Mouse (Mus musculus) limb, embryonic 13.5 days (tissue): ENCODE measurements at regions not wholly inside any gene's neighbourhood (a gene's known extent, or its start where the extent isn't known, plus 50 kb on each side); places are given as distances from the start of the nearest gene placed in this dataset.

Source experiments
- ATAC-seq: fragments of 200-750 bp; cut with Nextera tagmentation; 2 replicates; pipeline ENCODE4 v1.8.0; 2017; ENCODE audit warnings: low read depth, moderate number of reproducible peaks, moderate TSS enrichment; ENCODE audit not compliant: low FRiP score
- H3K27ac ChIP-seq: fragments of 300-500 bp; sonication (generic); 2 replicates; pipeline ENCODE4 v1.5.1; 2015; ENCODE audit warnings: inconsistent platforms, mild to moderate bottlenecking, moderate library complexity
- H3K27me3 ChIP-seq: fragments of 300-500 bp; sonication (generic); 2 replicates; pipeline ENCODE4 v1.6.1; 2015; ENCODE audit warnings: mild to moderate bottlenecking, inconsistent platforms
- H3K36me3 ChIP-seq: fragments of 300-500 bp; sonication (generic); 2 replicates; pipeline ENCODE4 v1.6.1; 2015; ENCODE audit warnings: inconsistent platforms, mild to moderate bottlenecking, moderate library complexity
- H3K4me1 ChIP-seq: fragments of 300-500 bp; sonication (generic); 2 replicates; pipeline ENCODE4 v1.6.1; 2015; ENCODE audit warnings: inconsistent platforms
- H3K4me2 ChIP-seq: fragments of 300-500 bp; sonication (generic); replicated peaks from 2 replicates; pipeline ENCODE4 v1.6.1; 2015; ENCODE audit warnings: inconsistent platforms, mild to moderate bottlenecking, moderate library complexity
- H3K4me3 ChIP-seq: fragments of 300-500 bp; sonication (generic); 2 replicates; pipeline ENCODE4 v1.5.1; 2015; ENCODE audit warnings: moderate library complexity, mild to moderate bottlenecking, inconsistent platforms
- H3K9ac ChIP-seq: fragments of 300-500 bp; sonication (generic); 2 replicates; pipeline ENCODE4 v1.6.1; 2015; ENCODE audit warnings: mild to moderate bottlenecking, inconsistent platforms
- H3K9me3 ChIP-seq: fragments of 300-500 bp; sonication (generic); 2 replicates; pipeline ENCODE4 v1.6.1; 2016; ENCODE audit warnings: inconsistent platforms
- WGBS: fragments of 180-500 bp; shearing (Covaris S2); methylation state at CpG from one replicate; pipeline ENCODE4 v1.1.7; 2015; 5-methylcytosine and 5-hydroxymethylcytosine counted together

DNA sequence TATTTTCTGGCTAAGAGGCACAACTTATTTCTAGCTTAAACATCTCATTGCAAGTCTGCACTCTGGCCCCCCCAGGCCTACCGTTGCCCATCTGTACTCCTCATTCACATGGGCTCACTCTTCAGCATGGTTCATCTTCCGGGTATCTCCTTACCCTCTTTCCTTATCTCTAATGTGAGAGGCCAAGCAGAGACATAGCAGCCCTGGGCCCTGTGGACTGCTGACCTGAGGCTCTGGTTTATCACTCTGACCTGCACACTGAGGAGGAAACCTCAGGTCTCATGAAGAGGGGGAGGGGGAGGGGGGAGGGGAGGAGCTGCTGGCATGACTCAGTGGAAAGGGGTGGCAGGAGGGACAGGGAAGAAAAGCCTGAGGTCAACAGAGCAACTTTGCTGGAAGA, 162.1 kb upstream of the Lrfn2 start:
- H3K4me3 ChIP-seq = no peak overlapping the region

GRCm38 (mm10) chr17:48771721-48772320, 160.4 kb upstream of the Lrfn2 start:
- Histone ChIP-seq H3K4me2 (no peak overlapping the region), H3K4me3 (no peak overlapping the region), H3K36me3 (no peaks in the 10 kb centered on the region), H3K9me3 (no peaks in the 10 kb centered on the region), H3K27me3 (no peaks in the 10 kb centered on the region), H3K4me1 (peaks cover 24% of the 10 kb centered on the region), H3K9ac (no peak overlapping the region), H3K27ac (no peak overlapping the region)
- ATAC-seq = no peak
- WGBS = 88% methylated on average over 13 of the region's 13 CpGs

More for the DNA sequence above, 162.1 kb upstream of the Lrfn2 start:
- no peak overlapping the region for H3K27ac ChIP-seq
- no peak overlapping the region for H3K4me2 ChIP-seq
- H3K27me3 ChIP-seq = no peaks in the 10 kb centered on the region
- no peaks in the 10 kb centered on the region for H3K9me3 ChIP-seq
- peaks cover 8% of the 10 kb centered on the region for H3K4me1 ChIP-seq
- no peak for ATAC-seq
- WGBS = 84% methylated on average over 2 of the region's 2 CpGs
- no peaks in the 10 kb centered on the region for H3K36me3 ChIP-seq
- no peak overlapping the region for H3K9ac ChIP-seq

- WGBS = 27% methylated on average over 15 of the region's 15 CpGs
- ATAC-seq = no peak
- Histone ChIP-seq H3K4me3 (no peak overlapping the region), H3K27me3 (no peaks in the 10 kb centered on the region), H3K4me1 (peaks cover 24% of the 10 kb centered on the region), H3K27ac (no peak overlapping the region), H3K36me3 (no peaks in the 10 kb centered on the region), H3K9ac (no peak overlapping the region), H3K4me2 (no peak overlapping the region), H3K9me3 (no peaks in the 10 kb centered on the region)
Measured at GRCm38 (mm10) chr17:48774172-48774890, 157.8 kb upstream of the Lrfn2 start.

DNA sequence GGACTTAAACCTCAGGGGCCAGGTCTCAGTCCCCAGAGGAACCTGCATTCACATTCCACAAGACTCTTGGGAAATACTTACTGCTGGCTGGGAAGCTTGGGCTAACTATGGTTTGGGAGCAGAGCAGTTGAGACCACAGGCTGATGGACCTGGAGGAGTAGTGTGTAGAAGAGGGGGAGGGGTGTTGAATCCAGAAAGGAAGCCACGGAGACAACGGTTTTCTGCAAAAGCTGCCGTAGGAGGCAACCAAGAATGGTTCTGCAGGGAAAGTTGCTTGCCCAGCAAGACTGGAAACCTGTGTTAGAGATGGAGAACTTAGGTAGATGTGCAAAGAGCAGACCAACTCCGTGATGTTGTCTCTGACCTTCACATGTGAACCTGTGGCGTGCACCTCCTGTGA, 156.7 kb upstream of the Lrfn2 start:
- H3K9ac ChIP-seq = no peak overlapping the region
- WGBS = 84% methylated on average over 5 of the region's 5 CpGs
- ATAC-seq = no peak
- H3K36me3 ChIP-seq = no peaks in the 10 kb centered on the region
- no peak overlapping the region for H3K4me2 ChIP-seq
- no peaks in the 10 kb centered on the region for H3K9me3 ChIP-seq
- H3K27ac ChIP-seq = no peak overlapping the region
- H3K4me1 ChIP-seq = peaks cover 24% of the 10 kb centered on the region
- no peaks in the 10 kb centered on the region for H3K27me3 ChIP-seq
- no peak overlapping the region for H3K4me3 ChIP-seq

DNA sequence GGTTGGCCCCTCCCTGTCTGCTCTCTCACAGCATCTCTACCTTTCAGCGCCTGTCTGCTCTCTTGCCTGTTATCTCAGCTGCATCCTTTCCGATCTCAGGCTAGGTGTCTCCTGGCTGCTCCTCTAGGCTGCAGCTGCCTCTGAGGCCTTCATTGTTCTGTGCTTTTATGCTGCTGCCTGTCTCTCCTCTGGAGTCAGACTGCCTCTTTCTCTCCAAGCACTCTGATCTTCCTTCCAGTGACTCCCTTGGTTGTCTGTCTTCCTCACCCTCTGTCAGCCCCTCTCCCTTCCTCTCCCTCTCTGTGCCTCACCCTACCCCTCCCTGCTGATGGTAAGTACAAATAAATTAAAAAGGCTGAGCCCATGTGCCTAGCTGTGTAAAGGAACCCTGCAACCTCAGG, 155.7 kb upstream of the Lrfn2 start:
- no peaks in the 10 kb centered on the region for H3K9me3 ChIP-seq
- no peak overlapping the region for H3K4me3 ChIP-seq
- H3K27ac ChIP-seq = peak overlapping the region; percentile 39; the same call in 1 of the 2 replicates
- H3K4me1 ChIP-seq = peaks cover 24% of the 10 kb centered on the region
- 21% methylated on average over 2 of the region's 2 CpGs for WGBS
- no peaks in the 10 kb centered on the region for H3K27me3 ChIP-seq
- H3K36me3 ChIP-seq = no peaks in the 10 kb centered on the region
- no peak overlapping the region for H3K4me2 ChIP-seq
- no peak for ATAC-seq
- H3K9ac ChIP-seq = no peak overlapping the region

GRCm38 (mm10) chr17:48780217-48780616, 152.0 kb upstream of the Lrfn2 start:
- H3K9ac ChIP-seq = no peak overlapping the region
- no peak overlapping the region for H3K4me2 ChIP-seq
- H3K27ac ChIP-seq = no peak overlapping the region
- no peak overlapping the region for H3K4me3 ChIP-seq
- ATAC-seq = no peak
- 97% methylated on average over 7 of the region's 7 CpGs for WGBS
- no peaks in the 10 kb centered on the region for H3K9me3 ChIP-seq
- H3K4me1 ChIP-seq = peaks cover 16% of the 10 kb centered on the region
- no peaks in the 10 kb centered on the region for H3K36me3 ChIP-seq
- no peaks in the 10 kb centered on the region for H3K27me3 ChIP-seq

- no peaks in the 10 kb centered on the region for H3K9me3 ChIP-seq
- WGBS = 63% methylated on average over 5 of the region's 5 CpGs
- no peak overlapping the region for H3K4me3 ChIP-seq
- no peak for ATAC-seq
- no peaks in the 10 kb centered on the region for H3K27me3 ChIP-seq
- no peaks in the 10 kb centered on the region for H3K4me1 ChIP-seq
- no peak overlapping the region for H3K9ac ChIP-seq
- no peak overlapping the region for H3K27ac ChIP-seq
- no peak overlapping the region for H3K4me2 ChIP-seq
- no peaks in the 10 kb centered on the region for H3K36me3 ChIP-seq
Measured at GRCm38 (mm10) chr17:48784417-48784816, 147.8 kb upstream of the Lrfn2 start.

DNA sequence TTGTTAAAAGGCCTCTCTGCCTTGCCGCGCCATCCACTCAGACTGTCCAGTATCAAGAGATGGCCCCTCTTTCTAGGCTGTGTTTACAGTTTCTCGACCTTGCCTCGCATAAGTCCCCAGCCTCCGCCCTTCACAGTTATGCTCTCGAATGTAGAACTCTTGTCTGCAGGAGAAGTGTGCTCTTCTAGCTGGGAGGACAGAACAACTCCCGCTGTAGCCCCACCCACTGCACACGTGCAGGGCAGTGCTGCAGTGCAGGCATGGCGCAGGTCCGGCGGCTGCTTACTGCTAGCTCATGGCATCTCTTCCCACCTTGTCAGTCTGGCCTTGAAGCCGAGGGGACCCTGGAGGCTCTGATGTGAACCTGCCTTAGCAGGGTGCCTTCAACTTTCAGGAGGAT, 145.7 kb upstream of the Lrfn2 start:
- 84% methylated on average over 12 of the region's 12 CpGs for WGBS
- no peak overlapping the region for H3K27ac ChIP-seq
- no peaks in the 10 kb centered on the region for H3K27me3 ChIP-seq
- no peaks in the 10 kb centered on the region for H3K36me3 ChIP-seq
- H3K4me2 ChIP-seq = no peak overlapping the region
- no peak overlapping the region for H3K9ac ChIP-seq
- no peaks in the 10 kb centered on the region for H3K4me1 ChIP-seq
- H3K4me3 ChIP-seq = no peak overlapping the region
- ATAC-seq = no peak
- H3K9me3 ChIP-seq = no peaks in the 10 kb centered on the region

- no peak for ATAC-seq
- Histone ChIP-seq H3K9ac (no peak overlapping the region), H3K27me3 (no peaks in the 10 kb centered on the region), H3K27ac (no peak overlapping the region), H3K4me3 (no peak overlapping the region), H3K4me2 (no peak overlapping the region), H3K9me3 (no peaks in the 10 kb centered on the region), H3K36me3 (no peaks in the 10 kb centered on the region), H3K4me1 (no peaks in the 10 kb centered on the region)
- WGBS = 86% methylated on average over 7 of the region's 7 CpGs
Measured at GRCm38 (mm10) chr17:48789846-48790245, 142.3 kb upstream of the Lrfn2 start.

DNA sequence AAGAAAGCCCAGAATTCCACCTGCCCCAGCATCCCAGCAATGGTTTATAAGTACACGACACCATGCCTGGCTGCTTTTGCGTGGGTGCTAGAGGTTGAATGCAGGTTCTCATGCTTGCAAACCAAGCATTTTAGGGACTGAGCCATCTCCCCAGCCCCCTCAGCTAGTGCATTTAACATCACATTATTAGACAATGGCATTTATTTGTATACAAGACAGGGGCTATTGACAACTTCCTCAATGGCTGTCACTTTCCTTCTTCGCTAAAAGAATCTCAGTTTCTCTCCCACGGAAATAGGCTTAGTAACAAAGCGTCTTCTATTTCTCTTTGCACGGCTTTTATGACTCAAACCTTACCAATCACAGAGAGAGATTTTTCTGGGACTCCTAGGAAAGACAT, 141.7 kb upstream of the Lrfn2 start:
- WGBS = 90% methylated on average over 6 of the region's 6 CpGs
- no peak overlapping the region for H3K27ac ChIP-seq
- no peaks in the 10 kb centered on the region for H3K9me3 ChIP-seq
- H3K4me2 ChIP-seq = no peak overlapping the region
- no peak overlapping the region for H3K9ac ChIP-seq
- no peak overlapping the region for H3K4me3 ChIP-seq
- H3K27me3 ChIP-seq = no peaks in the 10 kb centered on the region
- ATAC-seq = no peak
- H3K4me1 ChIP-seq = no peaks in the 10 kb centered on the region
- H3K36me3 ChIP-seq = no peaks in the 10 kb centered on the region

- H3K4me2 ChIP-seq = no peak overlapping the region
Measured at GRCm38 (mm10) chr17:48792954-48793353, 139.2 kb upstream of the Lrfn2 start.

GRCm38 (mm10) chr17:48795773-48796172, 136.4 kb upstream of the Lrfn2 start:
- no peaks in the 10 kb centered on the region for H3K9me3 ChIP-seq
- H3K9ac ChIP-seq = no peak overlapping the region
- no peaks in the 10 kb centered on the region for H3K4me1 ChIP-seq
- no peak for ATAC-seq
- H3K27ac ChIP-seq = no peak overlapping the region
- no peak overlapping the region for H3K4me3 ChIP-seq
- H3K36me3 ChIP-seq = no peaks in the 10 kb centered on the region
- H3K4me2 ChIP-seq = no peak overlapping the region
- 80% methylated on average over 5 of the region's 5 CpGs for WGBS
- no peaks in the 10 kb centered on the region for H3K27me3 ChIP-seq

More at GRCm38 (mm10) chr17:48792954-48793353, 139.2 kb upstream of the Lrfn2 start:
- ATAC-seq = no peak
- no peak overlapping the region for H3K9ac ChIP-seq
- H3K4me3 ChIP-seq = no peak overlapping the region
- H3K27me3 ChIP-seq = no peaks in the 10 kb centered on the region
- H3K27ac ChIP-seq = no peak overlapping the region
- 52% methylated on average over 5 of the region's 5 CpGs for WGBS
- H3K36me3 ChIP-seq = no peaks in the 10 kb centered on the region
- H3K9me3 ChIP-seq = no peaks in the 10 kb centered on the region
- H3K4me1 ChIP-seq = no peaks in the 10 kb centered on the region

- Histone ChIP-seq H3K27ac (no peak overlapping the region), H3K9ac (no peak overlapping the region), H3K27me3 (no peaks in the 10 kb centered on the region), H3K4me2 (no peak overlapping the region), H3K4me3 (no peak overlapping the region), H3K4me1 (no peaks in the 10 kb centered on the region), H3K9me3 (no peaks in the 10 kb centered on the region), H3K36me3 (no peaks in the 10 kb centered on the region)
- 74% methylated on average over 3 of the region's 3 CpGs for WGBS
- no peak for ATAC-seq
Measured at GRCm38 (mm10) chr17:48798196-48798595, 134.0 kb upstream of the Lrfn2 start.
